Mouse (Mus musculus) layer of hippocampus, adult 9-11 months (tissue): ENCODE data around the gene Tmem123.

Experiments
- DNase-seq: peaks from one replicate; pipeline ENCODE4 v3.0.0; 2022

Gene Tmem123

DNA sequence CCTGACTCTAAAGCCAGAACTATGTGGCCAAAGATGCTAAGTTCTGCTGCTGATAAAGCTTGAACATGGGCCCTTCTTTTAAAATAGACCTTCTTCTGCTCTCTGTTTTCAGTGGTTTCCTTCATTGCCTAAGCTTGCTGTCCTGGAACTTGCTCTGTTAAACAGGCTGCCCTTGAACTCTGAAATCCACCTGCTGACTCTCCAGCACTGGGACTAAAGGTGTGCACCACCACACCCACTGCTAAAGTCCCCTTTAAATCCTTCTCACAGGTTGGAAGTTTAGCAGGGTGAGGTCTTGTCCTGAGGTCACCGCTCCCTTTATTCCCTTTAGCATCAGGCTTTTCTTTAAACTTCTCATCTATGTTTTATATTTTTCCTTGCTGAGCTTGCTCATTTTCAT, 13.1 kb downstream of the Tmem123 start:
- DNase-seq = no peak

DNA sequence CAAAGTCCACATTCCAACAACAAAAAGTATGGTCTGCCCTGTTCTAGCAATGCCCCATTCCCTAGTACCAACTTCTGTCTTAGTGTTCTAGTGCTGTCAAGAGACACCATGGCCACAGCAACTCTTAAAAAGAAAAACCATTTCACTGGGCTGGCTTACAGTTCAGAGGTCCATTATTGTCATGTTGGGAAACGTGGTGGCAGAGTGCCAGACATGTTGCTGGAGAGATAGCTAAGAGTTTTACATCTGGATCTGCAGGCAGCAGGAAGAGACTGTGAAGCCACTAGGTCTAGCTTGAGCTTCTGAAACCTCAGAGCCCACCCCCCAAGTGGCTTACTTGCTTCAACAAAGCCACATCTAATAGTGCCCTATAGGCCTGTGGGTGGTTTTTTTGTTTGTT, 13.8 kb downstream of the Tmem123 start:
- DNase-seq = no peak

DNA sequence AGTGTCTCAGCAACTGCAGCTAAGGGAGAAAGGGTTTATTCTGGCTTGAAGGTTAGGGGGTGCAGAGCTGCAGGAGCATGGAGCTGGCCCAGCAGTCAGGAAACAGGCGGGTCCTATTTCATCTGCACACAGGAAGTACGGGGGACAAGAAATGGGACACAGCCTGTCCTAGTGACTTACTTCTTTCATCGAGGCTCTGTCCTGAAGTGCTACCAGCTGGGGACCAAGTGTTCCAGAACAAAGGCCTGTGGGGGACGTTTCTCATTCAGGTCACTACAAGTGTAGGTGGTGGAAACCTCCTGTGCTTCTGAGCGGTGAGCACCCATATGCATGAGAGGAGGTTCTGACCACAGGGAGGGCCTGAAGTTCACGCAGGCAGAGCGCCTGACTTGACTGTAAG, 14.9 kb downstream of the Tmem123 start:
- DNase-seq = no peak

DNA sequence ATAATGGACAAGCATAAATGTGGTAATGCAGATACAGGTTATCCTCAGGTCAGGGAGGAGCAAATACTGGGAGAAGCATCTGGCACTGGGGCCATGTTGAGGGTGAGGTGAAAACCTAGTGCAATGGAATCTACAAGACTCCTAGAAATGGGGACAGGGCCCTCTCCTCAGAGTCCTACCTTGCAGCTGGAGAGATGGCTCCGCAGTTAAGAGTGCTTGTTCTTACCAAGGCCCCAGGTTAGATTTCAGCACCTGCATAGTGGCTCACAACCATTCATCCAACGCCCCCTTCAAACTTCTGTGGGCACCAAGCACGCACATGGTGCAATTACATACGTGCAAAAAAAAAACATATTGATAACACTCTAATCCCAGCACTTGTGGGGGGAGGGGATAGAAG, 15.9 kb downstream of the Tmem123 start:
- DNase-seq = no peak

DNA sequence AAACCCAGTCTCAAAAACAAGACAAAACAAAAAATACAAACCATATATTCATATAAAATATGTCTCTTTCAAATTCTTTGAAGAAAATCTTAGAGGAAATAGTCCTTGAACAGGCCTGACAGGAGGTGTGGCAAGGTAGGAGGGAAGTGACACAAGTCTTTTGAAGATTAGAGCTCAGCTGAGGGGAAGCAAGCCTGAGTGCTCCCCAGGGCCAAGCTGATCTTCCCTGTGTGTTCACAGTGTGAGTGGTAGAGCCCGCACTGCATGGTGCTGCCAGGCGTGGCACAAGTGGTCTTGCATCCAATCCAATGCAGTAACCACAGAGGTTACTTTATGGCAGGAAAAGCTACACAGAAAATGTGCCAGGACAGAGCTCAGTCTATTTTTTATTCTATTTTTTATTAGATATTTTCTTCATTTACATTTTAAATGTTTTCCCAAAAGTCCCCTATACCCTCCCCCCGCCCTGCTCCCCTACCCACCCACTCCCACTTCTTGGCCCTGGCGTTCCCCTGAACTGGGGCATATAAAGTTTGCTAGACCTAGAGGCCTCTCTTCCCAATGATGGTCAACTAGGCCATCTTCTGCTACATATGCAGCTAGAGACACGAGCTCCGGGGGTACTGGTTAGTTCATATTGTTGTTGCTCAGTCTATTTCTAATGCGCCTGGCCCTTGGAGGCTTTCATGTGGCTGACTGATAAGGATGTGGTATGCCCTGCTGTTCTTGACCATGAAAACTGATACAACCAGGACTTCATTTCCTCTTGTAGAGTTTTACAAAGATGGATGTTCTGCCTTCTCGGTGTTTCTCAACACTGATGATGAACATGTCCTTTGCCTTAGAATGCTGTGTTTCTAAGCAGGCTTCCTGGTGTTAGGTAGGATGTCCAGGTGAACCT, 16.7 kb downstream of the Tmem123 start:
- no peak for DNase-seq

DNA sequence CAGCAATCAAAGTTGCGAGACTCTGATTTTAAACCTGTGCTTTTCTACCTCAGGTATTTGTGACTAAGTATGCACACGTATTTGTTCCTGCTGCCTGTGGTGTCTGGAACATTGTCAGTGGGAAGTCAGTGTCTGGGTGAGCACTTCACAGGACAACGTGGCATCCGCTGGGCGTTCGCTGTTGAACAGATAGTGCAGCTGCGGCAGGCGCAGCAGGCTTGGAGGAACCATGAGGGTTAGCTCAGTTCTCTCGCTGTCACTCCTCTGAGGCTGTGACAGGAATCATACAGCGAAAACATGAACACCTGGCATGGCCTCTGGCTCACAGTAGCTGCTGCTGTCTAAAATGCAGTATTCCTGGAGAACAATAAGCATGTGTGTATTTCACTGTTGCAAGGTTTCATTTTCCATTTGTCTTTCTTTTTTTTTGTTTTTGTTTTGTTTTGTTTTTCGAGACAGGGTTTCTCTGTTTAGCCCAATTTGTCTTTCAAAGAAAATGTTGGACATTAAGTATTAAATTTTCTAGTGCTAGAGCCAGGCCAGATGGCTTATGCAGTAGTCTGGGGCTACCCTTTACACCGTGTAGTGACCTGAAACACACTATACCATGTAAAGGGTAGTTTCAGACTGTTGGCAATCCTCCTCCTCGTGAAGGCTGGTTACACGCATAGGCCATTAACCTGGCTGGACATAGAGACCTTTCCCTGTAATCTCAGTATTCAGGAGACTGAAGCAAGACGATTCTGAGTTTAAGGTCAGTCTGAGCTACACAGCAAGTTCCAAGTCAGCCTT, 20.2 kb downstream of the Tmem123 start:
- DNase-seq = no peak

DNA sequence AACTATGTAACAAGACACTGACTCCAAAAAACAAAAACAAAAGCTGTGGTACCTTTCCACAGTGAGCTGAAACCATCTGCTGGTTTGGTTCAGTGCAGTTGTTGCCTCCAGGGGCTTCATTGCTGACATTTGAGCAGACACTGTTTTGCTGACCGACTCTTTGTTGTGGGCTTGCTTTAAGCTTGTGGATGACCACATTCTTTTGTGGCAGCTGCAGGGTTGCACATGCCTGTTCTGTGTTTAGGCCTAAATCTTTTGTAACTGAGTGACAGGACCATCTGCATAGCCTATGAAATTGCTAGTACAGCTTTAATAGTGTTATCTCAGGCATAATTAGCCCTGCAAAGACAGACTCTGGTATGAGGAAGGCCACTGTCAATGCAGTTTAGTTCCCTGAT, 20.8 kb downstream of the Tmem123 start:
- no peak for DNase-seq

DNA sequence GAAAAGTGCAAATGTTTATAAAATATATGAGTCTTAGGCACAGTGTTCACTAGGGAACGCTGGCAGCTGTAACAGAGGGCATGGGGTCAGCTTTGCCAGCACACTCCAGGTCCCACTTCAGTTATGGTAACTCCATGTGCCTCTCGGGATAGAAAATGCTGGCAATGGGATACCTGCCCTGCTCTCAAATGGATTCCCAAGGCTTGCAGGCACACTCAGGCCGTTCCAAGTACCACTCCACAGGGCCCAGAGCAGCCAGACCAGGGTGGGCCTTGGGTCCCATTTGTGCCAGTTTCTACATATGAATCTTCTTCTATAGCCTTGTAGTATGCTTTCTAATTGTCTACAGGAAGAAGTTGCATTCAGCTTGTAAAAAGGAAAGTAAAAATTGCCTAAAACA, 21.6 kb downstream of the Tmem123 start:
- DNase-seq = no peak

DNA sequence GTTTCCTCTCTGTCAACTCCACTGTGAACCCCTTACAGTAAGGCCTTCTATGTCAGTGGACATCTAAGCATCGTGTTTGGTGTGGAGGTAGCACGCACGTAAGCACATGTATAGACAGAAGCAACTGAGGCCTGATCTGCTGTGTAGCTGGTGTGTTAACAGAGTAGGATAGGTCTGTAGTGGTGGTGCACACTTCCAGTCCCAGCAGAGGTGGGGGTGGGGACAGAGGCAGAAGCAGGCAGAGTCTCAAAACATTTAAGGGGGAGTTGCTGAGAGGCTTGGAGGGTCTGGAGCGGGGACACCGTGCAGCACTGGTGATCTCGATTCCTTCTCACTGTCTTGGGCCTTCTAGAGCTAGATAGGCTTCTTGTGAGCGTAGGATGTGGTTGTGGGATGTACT, 22.2 kb downstream of the Tmem123 start:
- no peak for DNase-seq

DNA sequence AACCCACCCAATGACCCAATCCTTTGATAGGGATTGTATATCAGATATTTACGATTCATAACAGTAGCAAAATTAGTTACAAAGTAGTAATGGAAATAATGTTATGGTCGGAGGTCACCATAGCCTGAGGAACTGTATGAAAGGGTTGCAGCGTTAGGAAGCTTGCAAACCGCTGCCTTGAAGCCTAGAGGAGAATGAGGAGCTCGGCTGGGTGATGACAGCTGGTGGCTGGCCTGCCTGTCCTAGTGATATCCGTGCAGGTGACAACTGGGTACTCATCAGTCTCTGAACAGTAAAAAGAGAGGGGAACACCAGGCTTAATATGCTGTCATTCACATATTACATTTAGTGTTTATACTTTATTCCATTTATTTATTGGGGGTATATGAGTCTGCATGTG, 24.6 kb downstream of the Tmem123 start:
- no peak for DNase-seq

DNA sequence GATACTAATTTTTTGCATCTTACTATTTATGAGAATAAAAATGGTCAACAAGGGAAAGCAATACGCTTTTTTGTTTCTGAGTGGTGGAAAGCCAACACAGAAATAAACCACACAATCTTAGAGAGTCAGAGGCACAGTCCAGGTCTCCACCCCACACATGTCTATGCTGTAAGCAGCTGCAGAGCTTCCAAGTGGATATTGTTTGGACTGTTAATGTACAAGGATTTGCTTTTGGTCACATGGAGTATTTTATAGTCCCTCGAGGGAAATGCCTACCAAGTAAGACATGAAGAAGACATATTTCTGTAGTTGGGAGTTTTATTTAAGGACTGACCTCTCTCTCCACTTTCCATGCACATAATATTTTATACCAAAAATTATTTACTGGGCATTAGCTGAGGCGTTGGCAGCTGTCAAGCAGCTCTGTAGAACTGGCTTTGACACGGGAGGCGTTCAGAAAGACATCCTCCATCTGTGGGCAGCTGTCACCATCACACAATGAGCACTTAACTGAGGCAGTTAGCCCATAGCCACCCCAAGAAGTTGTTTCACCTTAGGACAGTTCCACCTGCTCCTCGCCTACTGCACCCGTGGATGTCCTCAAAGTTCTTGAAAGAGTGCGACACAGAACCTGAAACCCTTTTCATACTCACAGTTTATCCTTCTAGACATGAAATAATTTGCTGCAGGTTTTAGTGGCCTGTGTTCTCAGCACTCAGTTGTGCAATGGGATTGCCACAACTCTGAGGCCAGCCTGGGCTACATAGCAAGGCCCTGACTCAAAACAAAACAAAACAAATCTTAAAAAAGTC, 26.1 kb downstream of the Tmem123 start:
- DNase-seq = no peak

DNA sequence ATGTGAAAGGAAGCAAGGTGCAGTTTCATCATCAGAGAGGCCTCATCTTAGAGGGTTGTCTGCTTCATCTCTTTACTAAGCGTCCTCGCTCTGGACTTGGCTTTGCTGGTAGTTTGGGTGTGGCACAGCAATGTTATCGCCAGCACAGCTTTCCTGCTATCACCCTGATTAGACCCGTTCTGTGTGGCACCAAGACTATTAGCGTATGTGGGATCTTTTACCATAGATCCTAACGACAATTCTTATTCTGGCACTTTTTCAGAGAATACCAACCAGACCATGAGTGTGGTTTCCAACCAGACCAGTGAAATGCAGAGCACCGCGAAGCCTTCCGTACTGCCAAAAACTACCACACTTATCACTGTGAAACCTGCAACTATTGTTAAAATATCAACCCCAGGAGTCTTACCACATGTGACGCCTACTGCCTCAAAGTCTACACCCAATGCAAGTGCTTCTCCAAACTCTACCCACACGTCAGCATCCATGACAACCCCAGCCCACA, 26.8 kb downstream of the Tmem123 start:
- DNase-seq = peak; percentile 27

DNA sequence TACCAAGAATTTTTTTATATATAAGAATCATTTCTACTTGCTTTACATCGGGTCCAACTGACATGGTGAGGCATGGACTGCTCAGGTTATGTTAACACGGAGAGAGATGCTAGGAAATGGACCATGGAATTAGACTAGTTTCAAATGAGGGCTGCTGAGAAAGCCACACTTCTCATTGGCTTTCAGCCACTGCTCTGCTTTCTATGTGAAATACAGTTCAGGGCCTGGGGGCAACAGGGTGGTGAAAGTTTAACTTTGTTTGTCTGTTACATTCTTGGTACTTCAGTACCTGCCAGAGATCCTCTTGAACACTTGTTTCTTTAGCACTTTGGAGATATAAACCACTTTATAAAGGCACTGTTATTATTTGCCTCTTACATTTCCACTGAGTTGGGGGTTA, 29.7 kb downstream of the Tmem123 start:
- DNase-seq = no peak

DNA sequence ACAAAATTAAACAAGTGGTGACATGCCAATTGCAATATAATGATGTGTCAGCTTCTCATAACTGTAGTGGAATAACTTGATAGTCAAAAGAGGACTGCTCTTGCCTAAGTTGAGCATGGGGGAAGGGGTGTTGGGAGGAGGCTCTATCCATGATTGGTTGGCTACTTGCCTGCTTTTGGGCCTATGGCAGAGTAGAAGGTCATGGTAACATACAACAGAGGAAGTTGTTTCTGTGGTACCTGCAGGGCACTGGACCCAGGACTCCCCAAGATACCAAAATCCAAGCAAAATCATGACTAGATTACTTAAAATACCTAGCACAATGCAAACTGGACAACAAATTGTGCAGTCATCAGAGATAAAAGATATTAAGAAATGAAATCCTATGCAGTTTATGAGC, 31.7 kb downstream of the Tmem123 start:
- no peak for DNase-seq

DNA sequence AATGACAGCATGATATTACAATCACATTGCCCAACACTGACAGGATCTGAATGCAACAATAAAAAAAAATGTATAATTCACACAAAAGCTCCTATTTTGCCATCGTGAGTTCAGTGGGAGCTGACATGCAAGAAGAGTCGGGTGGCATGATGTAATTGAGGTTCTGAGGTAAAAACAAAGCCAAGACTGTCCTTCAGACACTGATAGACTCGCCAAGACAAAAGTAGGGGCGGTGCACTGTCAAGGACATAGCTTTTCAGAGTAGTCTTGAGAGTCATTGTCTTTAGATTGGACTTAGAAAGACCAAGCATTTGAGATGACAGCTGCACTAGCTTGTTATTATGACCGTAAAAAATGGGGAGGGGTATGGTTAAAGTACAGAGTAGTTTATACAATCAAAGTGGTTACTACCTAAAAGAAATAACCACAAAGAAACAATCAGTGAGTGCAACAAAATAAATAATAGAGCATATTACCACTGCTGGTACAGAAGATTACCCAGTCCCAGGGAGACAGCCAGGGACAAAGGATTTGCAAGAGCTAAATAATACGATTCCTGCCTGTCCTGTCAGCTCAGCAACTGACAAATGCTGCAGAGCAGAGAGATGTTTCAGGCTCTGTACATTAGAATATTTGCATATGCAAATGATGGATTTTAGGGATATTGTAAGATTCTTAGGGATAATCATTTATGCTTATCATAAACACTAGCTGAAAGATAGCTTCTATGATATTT, 32.5 kb downstream of the Tmem123 start:
- DNase-seq = no peak

DNA sequence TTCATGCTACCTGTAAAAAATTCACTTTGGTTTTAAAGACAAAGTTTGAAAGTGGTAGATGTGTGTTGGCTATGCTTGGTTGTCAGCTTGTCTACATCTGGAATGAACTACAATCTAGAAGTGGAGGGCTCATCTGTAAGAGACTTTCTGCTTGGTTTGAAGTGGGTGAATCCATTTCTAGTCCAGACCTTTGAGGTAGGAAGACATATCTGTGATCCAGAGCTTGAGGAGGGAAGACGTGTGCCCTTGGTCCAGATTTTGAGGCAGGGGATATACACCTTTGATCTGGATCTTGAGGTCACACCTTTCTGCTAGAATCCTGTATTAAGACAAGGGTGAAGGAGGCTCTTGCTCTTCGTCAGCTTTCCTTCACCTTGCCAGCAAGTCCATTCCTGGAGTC, 33.7 kb downstream of the Tmem123 start:
- DNase-seq = no peak

DNA sequence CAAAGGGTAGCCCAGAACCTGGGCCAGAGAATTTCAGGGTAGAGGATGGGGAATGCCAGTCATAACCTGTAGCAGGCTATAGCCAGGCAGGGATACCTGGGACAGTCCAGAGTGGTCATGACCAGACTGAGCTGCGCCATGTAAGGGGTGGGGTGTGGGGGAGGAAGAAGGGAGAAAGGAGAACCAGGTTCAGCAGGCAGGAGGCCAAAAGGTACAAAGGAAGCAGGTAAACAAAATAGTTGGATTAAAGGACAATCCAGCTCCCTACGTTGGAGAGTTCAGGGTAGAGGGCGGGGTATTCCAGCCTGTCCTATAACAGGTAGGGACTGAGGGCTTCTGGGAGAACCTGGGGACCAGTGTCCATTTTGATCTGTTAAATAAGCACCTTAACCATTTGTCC, 34.7 kb downstream of the Tmem123 start:
- no peak for DNase-seq

DNA sequence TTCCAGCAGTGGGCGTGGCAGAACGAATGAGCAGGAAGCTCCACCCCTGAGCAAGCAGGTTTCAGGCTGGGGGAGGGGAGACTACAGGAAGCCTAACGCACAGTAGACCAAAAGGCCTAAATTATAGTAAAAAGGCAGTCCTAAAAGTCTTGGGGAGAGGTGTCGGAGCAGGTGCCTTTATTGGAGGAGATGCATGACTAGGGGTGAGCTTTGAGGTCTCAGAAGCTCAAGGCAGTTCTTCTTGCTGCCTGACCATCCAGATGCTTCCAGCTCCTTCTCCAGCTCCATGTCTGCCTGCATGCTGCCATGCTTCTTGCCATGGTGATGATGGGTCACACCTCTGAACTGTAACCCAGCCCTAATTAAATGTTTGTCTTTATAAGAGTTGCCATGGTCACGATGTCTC, 41.3 kb downstream of the Tmem123 start:
- DNase-seq = no peak

DNA sequence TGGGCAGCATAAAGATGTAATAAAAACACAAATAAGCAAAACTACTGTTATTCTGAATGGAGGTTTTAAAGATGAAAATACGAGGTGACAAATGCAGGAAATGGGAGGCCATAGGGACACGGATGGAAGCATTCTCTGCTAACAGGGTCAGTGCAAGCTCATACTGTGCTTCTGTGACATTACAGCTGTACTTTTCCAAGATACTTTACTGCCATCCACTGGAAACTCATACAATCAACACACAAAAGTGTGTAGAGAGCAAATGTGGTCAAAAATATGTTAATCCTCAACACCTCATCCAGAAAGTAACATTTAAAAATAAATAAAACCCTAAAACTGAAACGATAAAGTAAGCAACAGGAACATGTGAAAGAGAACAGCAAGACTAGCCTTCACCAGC, 58.9 kb downstream of the Tmem123 start:
- no peak for DNase-seq

DNA sequence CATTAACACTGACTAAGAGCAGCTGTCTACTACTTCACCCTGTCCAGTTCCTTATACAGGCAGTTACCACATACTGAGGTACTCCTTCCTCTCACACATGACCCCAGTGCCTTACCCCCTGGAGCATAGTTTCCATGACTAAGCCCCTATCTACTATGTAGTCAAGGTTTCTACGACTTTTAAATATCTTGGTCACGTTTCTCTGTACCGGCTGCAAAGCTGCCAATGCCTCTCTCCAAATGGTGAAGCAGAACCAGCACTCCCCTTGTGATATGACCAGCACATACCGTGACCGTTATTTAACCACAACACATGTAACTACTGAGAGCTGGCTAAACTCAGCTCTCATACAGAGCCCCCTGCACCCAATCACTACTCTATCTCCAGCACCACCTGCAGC, 61.1 kb downstream of the Tmem123 start:
- no peak for DNase-seq

DNA sequence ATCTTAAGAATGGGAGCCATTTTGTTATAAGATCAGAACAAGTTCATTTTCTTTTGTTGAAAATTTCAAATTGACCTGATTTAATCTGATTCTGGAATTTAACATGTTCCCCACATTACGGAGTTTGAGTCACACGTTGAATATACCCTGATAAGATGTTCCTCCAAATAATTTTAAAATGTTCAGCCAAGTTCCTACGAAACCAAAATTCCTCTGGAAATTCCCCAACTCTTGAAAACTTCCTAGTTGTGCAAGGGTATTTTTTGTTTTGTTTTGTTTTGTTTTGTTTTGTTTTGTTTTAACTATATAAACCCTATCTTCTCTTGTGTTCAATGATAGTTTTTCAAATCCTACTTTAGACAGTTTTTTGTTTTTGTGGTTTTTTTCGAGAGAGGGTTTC, 64.9 kb downstream of the Tmem123 start:
- DNase-seq = no peak
